Mouse (Mus musculus) limb, embryonic 12.5 days (tissue): ENCODE data around the gene Gsdma. TPM values are rescaled to one million over a fixed set of nuclear protein-coding genes. Genes with fewer than 3 reads are reported as not detected.

Source experiments
- polyA plus RNA-seq: library from polyadenylated mRNA; unstranded; fragments of >200 nt; fragmentation: Nextera tagmentation; extraction: Ambion mirVana; gene quantifications from 2 replicates; pipeline ENCODE4 v1.2.1, GENCODE M21; 2016

The Gsdma gene
- polyA plus RNA-seq, 1 experiment from 2014 or later = not detected

Other genes with a start within 250 kb of the Gsdma start
- 74.4 and 79.8 TPM in 2 replicates for gene Mien1, start 225.4 kb upstream of the Gsdma start, polyA plus RNA-seq
- gene Grb7, start 218.0 kb upstream of the Gsdma start, polyA plus RNA-seq = 5.1 and 5.4 TPM in 2 replicates
- gene Ikzf3, start 118.3 kb upstream of the Gsdma start, polyA plus RNA-seq = 0.45 and 0.54 TPM in 2 replicates
- 0.65 TPM in 1 of 2 replicates, not detected in the other for gene Zpbp2, start 113.3 kb upstream of the Gsdma start, polyA plus RNA-seq
- 58.2 and 63.1 TPM in 2 replicates for gene Ormdl3, start 77.0 kb upstream of the Gsdma start, polyA plus RNA-seq
- not detected in 2 replicates for gene Lrrc3c, start 66.1 kb upstream of the Gsdma start, polyA plus RNA-seq
- 1.2 and 1.3 TPM in 2 replicates for gene Gm12355, start 38.7 kb upstream of the Gsdma start, polyA plus RNA-seq
- gene Gsdma3, start 38.0 kb upstream of the Gsdma start, polyA plus RNA-seq = not detected in 2 replicates
- gene Gsdma2, start 17.6 kb upstream of the Gsdma start, polyA plus RNA-seq = not detected in 2 replicates
- gene Psmd3, start 18.2 kb downstream of the Gsdma start, polyA plus RNA-seq = 247 and 258 TPM in 2 replicates
- gene Csf3, start 36.9 kb downstream of the Gsdma start, polyA plus RNA-seq = not detected in 2 replicates
- 74.4 and 79.3 TPM in 2 replicates for gene Med24, start 65.1 kb downstream of the Gsdma start, polyA plus RNA-seq
- 22.3 and 24.9 TPM in 2 replicates for gene Thra, start 76.3 kb downstream of the Gsdma start, polyA plus RNA-seq
- 0.79 and 1.0 TPM in 2 replicates for gene Nr1d1, start 111.0 kb downstream of the Gsdma start, polyA plus RNA-seq
- 32.7 and 35.3 TPM in 2 replicates for gene Msl1, start 131.2 kb downstream of the Gsdma start, polyA plus RNA-seq
- 48.1 and 54.1 TPM in 2 replicates for gene Casc3, start 140.6 kb downstream of the Gsdma start, polyA plus RNA-seq
- gene Rapgefl1, start 172.4 kb downstream of the Gsdma start, polyA plus RNA-seq = 2.5 and 3.3 TPM in 2 replicates
- gene Wipf2, start 199.3 kb downstream of the Gsdma start, polyA plus RNA-seq = 5.6 and 5.8 TPM in 2 replicates
- 44.8 and 48.5 TPM in 2 replicates for gene Cdc6, start 243.4 kb downstream of the Gsdma start, polyA plus RNA-seq